Mouse (Mus musculus) heart, adult 18-20 months (tissue): ENCODE measurements around the gene Rhbdd1. TPM values are rescaled to one million over a fixed set of nuclear protein-coding genes. Genes with fewer than 3 reads are reported as not detected.

Experiments used
- DNase-seq, 2 experiments: peaks; one replicate each; pipeline ENCODE4 v3.0.0; 2021 to 2022; ENCODE audit warnings: mixed read lengths in 1 of 2
- total RNA-seq, 2 experiments: library from RNA; stranded (reverse); gene quantifications; 2 replicates each; pipeline ENCODE4 v1.2.3; 2021

Gene Rhbdd1
- total RNA-seq, 2 experiments from 2014 or later, result 9.0 to 11.9 TPM

- DNase-seq, result peak; percentile 87 to 92
These were observed 25.0 kb upstream of the Rhbdd1 start, which contains the start of gene Irs1 for GRCm38 (mm10) chr1:82291151-82291797. TSS of gene Irs1 (minus strand) at chr1:82291416.

- DNase-seq, result peak in 1 of 2 experiments; percentile 40
These were observed 24.1 kb upstream of the Rhbdd1 start for GRCm38 (mm10) chr1:82291930-82292712.

GRCm38 (mm10) chr1:82292771-82293170 lies 23.5 kb upstream of the Rhbdd1 start:
- DNase-seq, result peak; percentile 61 to 72

DNA sequence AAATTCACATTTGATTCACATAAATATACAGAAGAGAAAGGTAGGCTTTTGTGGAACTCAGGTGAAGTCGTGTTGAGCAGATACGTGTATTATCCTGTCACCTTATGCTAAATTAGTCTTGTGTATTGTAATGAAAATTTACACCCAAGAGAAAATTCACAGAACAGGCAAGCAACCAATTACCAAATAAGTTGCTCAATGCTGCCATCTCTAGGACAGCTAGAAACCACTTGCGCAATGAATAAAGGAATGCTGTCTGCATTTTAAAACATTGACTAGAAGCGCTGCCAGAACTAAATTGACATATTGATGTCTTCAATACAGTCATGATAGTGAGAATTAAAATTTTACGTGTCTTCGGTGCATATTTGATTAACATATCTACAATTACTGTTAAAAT lies 22.1 kb upstream of the Rhbdd1 start:
- peak; percentile 50 to 75 for DNase-seq

DNA sequence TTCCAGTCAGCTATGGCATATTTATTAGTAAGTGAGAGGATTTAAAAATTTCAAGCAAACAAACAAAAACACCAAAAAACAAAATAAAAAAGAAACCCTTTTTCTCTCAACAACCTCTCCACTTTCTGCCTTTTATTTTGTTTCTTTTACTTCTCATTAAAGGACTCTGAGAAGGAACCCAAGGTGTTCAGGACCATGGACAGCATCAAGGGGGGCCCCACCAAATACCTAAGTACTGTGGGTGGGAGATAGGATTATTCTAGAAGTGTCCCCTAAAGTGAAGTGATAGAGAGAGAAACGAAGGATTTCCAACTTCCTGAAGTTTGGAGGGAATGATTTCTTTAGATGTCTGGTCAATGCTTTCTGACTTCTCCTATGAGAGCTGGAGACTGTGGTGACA lies 17.7 kb upstream of the Rhbdd1 start:
- DNase-seq, result no peak

DNA sequence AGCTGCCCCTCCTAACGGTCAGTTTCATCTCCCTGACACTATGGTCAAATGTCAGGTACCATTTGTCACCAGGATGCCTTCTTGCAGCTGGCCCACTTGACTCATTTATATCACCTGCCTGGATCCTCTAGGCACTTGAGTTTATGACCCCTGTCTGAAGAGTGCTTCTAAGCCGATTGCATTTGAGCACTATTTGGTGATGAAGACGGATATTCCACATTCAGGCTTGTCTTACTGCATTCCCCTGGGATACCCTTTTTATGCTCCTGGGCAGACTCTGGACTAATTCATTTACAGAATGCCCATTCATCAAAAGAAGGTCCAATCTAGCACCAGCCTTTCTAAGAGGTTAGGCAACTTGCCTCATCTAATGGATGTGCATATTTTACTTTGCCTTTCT lies 11.8 kb upstream of the Rhbdd1 start:
- no peak for DNase-seq

- no peak for DNase-seq
These were observed 484 bp downstream of the Rhbdd1 start for GRCm38 (mm10) chr1:82316746-82317126.

- no peak for DNase-seq
These were observed 4.2 kb downstream of the Rhbdd1 start for GRCm38 (mm10) chr1:82320456-82320855.

DNA sequence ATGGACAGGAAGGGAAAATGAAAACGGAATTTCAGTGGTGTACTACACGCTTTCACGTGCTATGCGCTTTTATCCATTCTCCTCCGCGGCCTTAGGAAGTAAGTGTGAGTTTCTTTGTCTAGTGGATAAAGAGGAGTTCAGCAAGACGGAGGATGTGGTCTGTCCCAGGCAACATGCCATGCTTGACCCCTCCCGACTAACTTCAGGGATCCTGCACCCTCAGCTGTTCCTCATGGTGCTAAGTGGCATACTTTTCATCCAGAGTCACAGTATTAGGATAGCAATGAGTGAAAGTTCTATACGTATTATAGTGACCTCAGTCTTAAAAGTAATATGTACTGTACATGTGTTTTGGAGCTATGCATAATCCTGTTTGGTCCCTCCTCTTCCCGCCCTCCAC lies 4.6 kb downstream of the Rhbdd1 start:
- no peak for DNase-seq

- DNase-seq, result no peak
These were observed 5.2 kb downstream of the Rhbdd1 start for GRCm38 (mm10) chr1:82321441-82321840.

DNA sequence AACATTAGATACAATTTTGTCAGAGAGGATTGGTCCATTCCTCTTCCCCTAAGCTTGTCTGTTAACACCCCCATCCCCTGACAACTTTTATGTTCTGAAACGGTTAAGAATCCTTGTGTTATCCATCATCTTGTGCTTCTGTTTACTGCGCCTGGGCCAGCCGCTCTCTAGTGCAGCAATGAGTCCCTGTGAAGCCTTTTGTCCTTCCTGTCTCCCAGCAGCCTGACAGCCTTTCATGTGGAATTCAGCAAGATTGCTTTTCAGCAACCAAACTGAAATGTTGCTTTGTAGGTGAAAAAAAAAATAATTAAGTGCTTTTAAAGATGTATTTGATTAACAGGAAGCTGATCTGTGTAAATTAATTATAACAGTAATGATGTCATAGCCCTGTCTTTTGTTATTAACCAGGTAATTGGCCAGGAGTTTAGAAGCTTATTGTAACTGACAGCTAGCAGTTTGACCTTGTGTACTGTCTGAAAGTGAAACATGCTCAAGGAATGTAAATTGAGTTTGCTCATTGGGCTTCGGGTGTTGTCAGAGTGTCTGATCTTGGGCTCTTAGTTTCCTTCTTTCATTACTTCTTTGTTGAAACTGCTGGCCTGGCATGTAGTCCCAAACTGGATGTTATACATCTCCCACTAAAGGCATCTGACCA lies 8.0 kb downstream of the Rhbdd1 start:
- no peak for DNase-seq

DNA sequence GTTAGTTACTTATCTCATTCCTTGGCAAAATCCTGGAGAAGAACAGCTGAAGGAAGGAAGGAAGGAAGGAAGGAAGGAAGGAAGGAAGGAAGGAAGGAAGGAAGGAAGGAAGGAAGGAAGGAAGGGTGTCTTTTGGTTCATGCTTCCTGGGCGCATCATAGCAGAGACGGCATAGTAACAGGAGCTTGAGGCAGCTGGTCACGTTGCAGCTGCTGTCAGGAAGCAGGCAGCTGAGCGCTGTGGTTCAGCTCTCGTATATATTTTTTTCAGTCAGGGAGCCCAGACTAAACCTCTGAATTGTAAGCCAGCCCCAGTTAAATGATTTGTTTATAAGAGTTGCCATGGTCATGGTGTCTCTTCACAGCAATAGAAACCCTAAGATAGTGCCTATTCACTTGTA lies 9.9 kb downstream of the Rhbdd1 start:
- no peak for DNase-seq

DNA sequence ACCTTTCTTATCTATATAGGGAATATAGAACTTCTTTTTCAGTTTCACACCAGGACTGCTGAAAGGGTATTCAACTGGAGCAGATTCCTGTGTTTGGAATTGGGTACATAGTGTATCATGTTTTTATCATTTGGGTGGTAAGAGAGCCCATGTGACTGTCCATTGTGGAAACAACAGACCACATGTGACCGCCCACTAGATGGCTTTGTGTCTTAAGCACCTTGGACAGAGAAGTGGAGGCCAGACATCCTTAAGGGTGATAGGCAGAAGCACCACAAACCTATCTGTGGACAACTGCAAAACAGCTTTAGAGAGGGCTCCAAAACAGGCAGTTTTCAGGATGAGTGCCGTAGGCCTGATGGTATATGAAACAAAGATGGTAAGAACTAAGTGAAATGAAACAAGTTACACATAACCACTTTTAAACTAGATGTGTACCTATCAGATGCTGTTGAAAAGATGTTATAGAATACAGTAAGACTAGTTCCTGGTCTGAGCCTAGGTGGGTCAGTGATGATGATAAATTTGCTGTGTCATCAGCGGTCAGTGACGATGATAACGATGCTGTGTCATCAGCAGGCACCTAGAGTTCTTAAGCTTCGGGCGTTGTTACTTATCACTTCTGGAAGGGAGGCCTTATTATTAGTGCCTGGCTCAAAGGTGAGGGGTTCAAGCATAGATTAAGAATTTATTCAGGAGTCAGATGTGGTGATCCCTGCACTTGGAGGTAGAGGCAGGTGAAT lies 12.0 kb downstream of the Rhbdd1 start:
- DNase-seq, result no peak

DNA sequence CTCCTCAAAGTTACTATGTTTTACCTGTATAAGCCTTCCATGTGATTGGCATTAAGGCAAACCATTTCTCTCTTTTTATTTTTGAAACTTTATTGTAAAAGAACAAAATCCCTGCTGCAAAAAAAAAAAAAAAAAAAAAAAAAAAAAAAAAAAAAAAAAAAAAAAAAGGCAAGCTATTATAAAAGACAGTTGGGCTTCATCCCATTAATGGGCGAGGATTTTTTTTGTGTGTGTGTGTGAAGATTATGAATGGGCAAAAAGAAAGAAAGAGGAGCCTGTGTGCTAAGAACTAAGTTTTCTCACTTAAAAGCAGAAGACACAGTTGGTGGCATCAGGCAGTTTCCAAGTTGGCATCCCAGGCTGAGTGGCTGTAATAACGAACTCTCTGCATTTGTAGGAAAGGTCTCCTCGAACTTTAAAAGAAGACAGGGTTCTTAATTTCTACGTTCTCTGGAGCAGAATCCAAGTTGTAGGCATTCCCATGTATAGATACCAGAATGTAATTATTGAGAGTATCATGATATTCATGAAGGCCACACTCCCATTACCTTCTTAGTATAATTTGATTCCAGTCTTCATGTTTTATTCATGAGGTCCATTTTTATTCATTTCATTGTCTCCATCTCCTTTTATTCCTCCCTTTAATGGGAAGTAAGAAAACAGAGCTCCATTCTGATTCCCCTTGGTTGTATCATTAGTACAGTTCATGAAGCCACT lies 13.1 kb downstream of the Rhbdd1 start:
- no peak for DNase-seq

DNA sequence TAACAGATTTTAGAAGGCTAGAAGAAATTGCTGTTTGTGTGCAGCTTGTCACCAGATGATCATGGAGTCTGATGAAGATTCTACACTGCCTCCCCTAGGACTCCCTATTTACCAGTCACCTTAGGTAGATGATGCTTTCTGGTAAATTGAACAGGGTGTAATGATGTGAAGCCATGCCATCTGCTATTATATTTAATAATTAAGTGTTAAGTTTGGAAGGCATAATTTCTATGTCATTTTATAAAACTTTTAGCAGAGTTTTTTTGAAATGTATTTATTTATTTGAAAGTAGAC lies 13.6 kb downstream of the Rhbdd1 start:
- DNase-seq, result no peak

DNA sequence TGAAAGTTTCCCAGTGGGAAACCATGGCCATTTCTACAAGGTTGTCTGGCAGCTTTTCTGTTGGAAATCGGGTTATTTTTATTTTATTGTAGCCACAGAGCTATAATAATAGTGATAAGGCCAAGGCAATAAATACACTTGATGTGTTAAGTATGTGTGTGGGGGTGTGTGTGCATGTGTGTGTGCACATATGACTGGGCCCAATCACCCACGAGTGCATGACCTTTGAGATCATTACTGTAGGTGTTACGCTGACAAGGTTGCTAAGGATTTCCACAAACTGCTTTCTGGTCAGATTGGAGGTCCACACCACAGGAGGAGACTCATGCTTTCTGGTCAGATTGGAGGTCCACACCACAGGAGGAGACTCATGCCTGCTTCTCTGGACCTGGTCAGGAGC lies 18.3 kb downstream of the Rhbdd1 start:
- DNase-seq, result no peak

- no peak for DNase-seq
These were observed 36.8 kb downstream of the Rhbdd1 start for GRCm38 (mm10) chr1:82353089-82353488.

DNA sequence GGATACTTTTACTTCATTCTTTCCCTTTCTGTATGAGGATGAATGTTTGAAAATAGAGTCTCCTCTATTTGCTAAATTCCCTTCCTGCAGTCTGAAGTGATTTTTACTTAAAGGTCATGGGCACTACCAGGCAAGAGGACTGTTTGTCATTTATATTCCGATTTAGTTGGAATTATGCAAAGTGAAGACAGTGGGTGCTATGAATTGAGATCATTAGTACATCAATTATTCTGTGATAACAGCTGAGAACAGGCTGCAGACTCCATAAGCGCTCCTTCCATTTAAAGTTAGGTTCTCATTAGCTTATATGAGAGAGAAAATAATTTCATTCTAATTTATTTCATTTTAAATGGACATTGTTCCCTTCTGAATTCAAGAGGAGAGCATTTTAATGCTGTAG lies 37.5 kb downstream of the Rhbdd1 start:
- DNase-seq, result no peak

DNA sequence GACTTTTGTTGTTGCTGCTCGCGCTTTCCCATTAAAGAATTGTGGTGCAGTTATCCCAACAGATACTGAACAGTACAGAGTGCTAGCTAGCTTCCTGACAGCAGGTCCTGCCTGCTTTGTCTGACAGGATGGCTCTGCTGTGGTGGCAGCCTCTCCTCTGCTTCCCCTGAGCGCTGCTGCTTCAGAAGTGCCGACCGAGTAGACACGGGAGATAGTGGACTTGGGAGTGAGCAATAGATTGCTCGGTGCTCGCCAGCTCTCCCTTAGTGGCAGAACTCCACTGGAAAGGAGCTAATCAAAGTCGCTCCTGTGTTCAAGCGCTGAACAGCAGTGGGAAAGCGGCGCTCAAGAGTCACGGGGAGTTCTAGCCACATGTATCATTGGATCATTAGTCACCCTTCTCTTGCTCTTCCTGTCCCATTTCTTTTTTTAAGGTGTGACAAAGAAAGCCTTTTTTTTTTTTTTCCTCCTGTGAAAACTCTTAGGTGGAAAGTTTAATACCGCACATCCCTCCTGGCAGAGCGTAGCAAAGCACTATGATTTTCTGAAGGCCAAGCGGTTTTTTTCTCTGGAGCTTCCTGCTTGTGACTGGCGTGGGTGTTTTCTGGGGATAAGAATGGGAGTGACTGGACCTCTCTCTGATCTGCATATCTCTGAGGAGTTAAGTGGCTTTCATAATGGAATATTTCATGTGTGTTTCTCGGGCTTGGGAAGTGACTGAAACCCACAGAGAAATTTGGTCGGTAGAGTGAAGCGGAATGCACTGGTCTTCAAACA lies 42.8 kb downstream of the Rhbdd1 start:
- peak; percentile 26 to 39 for DNase-seq

GRCm38 (mm10) chr1:82359648-82360026 lies 43.4 kb downstream of the Rhbdd1 start:
- no peak for DNase-seq

DNA sequence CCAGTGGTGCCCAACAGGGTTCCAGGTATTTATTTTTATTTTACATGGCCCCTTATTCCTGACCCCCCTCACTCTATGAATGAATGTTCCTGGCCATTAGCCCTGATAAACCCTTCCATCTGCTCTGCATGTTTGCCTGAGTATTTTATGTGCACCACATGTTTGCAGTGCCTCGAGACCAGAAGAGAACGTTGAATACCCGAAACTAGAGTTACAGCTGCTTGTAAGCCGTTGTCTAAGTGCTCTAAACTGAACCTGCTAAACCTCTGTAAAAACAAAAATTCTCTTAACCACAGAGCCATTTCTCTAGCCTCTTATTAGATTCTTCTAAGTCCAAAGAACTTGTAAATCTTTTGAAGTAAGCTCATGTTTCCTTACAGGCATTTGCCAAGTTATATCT lies 45.0 kb downstream of the Rhbdd1 start:
- no peak for DNase-seq
